Mouse (Mus musculus): Measurements from ENCODE around the gene Isl2. TPM values are rescaled to one million over a fixed set of nuclear protein-coding genes. Genes with fewer than 3 reads are reported as not detected.

The Isl2 gene
- polyA plus RNA-seq, 1 experiment, result 4.8 TPM

GRCm38 (mm10) chr9:55540888-55541287 lies 2.4 kb downstream of the Isl2 start:
- Histone ChIP-seq H3K27me3 (ENCODE audit: control insufficient read depth, insufficient read depth, insufficient read length) (no peaks in the 10 kb centered on the region), H3K36me3 (ENCODE audit: control insufficient read depth, insufficient read depth) (no peaks in the 10 kb centered on the region), H3K79me3 (ENCODE audit: low read depth) (no peaks in the 10 kb centered on the region), H3ac (ENCODE audit: control insufficient read depth, insufficient read length, low read depth) (peak overlapping the region; percentile 41), H3K4me3 (ENCODE audit: insufficient read depth, poor library complexity, severe bottlenecking) (peak overlapping the region; percentile 35), H3K79me2 (ENCODE audit: control insufficient read depth, insufficient read depth) (no peaks in the 10 kb centered on the region)
- TF ChIP-seq MYOG (IDR thresholded peaks at IDR 0.05; ENCODE audit: control insufficient read depth, extremely low read depth, insufficient read length), result no peak
- no peak for TF ChIP-seq CEBPB (IDR thresholded peaks at IDR 0.05; ENCODE audit: low read depth)
- TF ChIP-seq USF1 (IDR thresholded peaks at IDR 0.05; ENCODE audit: low read depth), result no peak
- TF ChIP-seq CTCF (IDR thresholded peaks at IDR 0.05; ENCODE audit: control insufficient read depth, insufficient read depth, insufficient read length), result no peak
- TF ChIP-seq MYOD1 (IDR thresholded peaks at IDR 0.05; ENCODE audit: control insufficient read depth, insufficient read length, low read depth), result no peak
- TF ChIP-seq MAX (IDR thresholded peaks at IDR 0.05), result no peak
- TF ChIP-seq FOSL1 (IDR thresholded peaks at IDR 0.05; ENCODE audit: insufficient read depth, low read length, poor library complexity, severe bottlenecking), result no peak

DNA sequence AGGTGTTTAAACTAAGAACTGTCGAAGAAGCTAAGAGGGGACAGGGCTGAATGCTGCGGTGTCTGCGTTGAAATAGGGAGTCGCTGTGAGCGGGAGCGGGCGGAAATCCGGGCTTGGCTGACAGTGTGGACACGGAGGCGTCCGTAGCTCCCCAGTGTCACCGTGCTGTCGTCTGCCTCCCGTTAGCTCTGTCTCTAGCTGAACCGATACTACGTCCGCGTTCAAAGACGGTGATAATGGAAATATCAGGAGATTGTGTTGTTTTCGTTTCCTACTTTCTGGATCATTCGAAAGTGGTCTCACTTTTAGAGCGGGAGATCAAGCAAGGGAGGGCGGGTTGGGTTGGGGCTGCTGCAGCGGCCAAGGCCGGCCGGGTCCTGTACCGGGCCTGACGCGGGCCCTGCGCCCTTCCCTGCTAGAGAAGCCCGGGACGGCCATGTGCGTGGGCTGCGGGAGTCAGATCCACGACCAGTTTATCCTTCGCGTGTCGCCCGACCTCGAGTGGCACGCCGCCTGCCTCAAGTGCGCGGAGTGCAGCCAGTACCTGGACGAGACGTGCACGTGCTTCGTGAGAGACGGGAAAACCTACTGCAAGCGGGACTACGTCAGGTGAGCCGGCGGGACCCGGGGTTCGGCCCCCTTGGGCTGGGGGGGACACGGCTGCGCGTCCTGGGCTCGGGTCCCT lies 3.4 kb downstream of the Isl2 start:
- Histone ChIP-seq H3K79me3 (ENCODE audit: low read depth) (no peaks in the 10 kb centered on the region), H3K36me3 (ENCODE audit: control insufficient read depth, insufficient read depth) (no peaks in the 10 kb centered on the region), H3ac (ENCODE audit: control insufficient read depth, insufficient read length, low read depth) (peak overlapping the region; percentile 62), H3K79me2 (ENCODE audit: control insufficient read depth, insufficient read depth) (no peaks in the 10 kb centered on the region), H3K27me3 (ENCODE audit: control insufficient read depth, insufficient read depth, insufficient read length) (no peaks in the 10 kb centered on the region), H3K4me3 (ENCODE audit: insufficient read depth, poor library complexity, severe bottlenecking) (peak overlapping the region; percentile 35)
- TF ChIP-seq CEBPB (IDR thresholded peaks at IDR 0.05; ENCODE audit: low read depth) (no peak), MYOG (IDR thresholded peaks at IDR 0.05; ENCODE audit: control insufficient read depth, extremely low read depth, insufficient read length) (no peak), USF1 (IDR thresholded peaks at IDR 0.05; ENCODE audit: low read depth) (no peak), MAX (IDR thresholded peaks at IDR 0.05) (no peak), MYOD1 (IDR thresholded peaks at IDR 0.05; ENCODE audit: control insufficient read depth, insufficient read length, low read depth) (no peak), CTCF (IDR thresholded peaks at IDR 0.05; ENCODE audit: control insufficient read depth, insufficient read depth, insufficient read length) (no peak), FOSL1 (IDR thresholded peaks at IDR 0.05; ENCODE audit: insufficient read depth, low read length, poor library complexity, severe bottlenecking) (no peak)

DNA sequence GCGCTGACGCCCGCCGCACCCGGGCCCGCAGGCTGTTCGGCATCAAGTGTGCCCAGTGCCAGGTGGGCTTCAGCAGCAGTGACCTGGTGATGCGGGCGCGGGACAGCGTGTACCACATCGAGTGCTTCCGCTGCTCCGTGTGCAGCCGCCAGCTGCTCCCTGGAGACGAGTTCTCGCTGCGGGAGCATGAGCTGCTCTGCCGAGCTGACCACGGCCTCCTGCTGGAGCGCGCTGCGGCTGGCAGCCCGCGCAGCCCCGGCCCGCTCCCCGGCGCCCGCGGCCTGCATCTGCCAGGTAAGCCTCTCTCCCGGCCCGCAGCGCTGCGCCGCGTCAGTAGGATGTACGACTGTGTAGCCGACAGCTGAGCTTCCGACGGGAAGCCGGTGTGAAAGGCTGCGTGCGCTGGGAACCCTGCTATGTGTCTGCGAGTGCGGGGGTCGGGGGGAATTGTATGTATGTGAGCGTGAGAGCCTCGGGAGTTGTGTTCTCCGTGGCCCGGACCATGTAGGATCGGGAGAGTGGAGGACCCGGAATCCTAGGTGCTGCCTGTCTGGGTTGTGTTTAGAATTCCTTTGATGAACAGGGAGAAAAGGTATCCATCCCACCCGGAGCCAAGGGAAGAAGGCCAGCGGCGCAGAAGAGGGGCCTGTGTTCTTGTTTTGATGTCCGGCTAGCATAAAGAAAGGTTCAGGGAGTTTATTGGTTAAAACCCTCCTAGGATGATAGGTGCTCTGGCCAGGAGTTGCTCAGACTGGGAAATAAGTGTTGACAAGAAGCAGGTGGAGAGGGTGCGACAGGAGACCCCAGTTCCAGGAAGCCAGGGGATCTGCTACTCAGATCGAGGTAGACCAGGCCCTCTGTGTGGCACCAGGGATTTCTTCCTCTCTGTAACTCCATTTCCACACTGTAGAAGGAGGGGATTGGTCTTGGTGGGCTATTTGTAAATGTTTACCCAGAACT lies 4.2 kb downstream of the Isl2 start:
- Histone ChIP-seq H3ac (ENCODE audit: control insufficient read depth, insufficient read length, low read depth) (no peak overlapping the region), H3K27me3 (ENCODE audit: control insufficient read depth, insufficient read depth, insufficient read length) (no peaks in the 10 kb centered on the region), H3K4me3 (ENCODE audit: insufficient read depth, poor library complexity, severe bottlenecking) (peak overlapping the region; percentile 35), H3K36me3 (ENCODE audit: control insufficient read depth, insufficient read depth) (no peaks in the 10 kb centered on the region), H3K79me2 (ENCODE audit: control insufficient read depth, insufficient read depth) (no peaks in the 10 kb centered on the region), H3K79me3 (ENCODE audit: low read depth) (no peaks in the 10 kb centered on the region)
- TF ChIP-seq MAX (IDR thresholded peaks at IDR 0.05) (no peak), MYOG (IDR thresholded peaks at IDR 0.05; ENCODE audit: control insufficient read depth, extremely low read depth, insufficient read length) (no peak), MYOD1 (IDR thresholded peaks at IDR 0.05; ENCODE audit: control insufficient read depth, insufficient read length, low read depth) (no peak), CTCF (IDR thresholded peaks at IDR 0.05; ENCODE audit: control insufficient read depth, insufficient read depth, insufficient read length) (no peak)

DNA sequence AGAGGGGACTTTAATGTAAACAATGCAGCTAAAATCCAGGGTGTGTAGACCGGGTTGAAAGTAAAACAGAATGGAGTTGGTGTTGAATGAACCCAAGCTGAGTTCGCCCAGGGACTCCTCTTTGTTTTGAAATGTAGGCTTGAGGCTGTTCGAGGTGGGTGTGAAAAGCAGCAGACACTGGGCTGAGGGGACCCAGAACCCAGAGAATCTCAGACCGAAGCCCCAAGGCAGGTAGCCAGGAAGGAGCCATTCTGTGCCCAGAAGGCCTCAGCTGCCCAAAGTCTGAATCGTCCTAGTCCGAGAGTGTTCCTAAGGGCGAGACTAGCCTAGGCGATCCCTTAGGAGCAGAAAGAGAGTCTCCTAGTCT lies 4.8 kb downstream of the Isl2 start:
- Histone ChIP-seq H3K36me3 (ENCODE audit: control insufficient read depth, insufficient read depth) (no peaks in the 10 kb centered on the region), H3K79me3 (ENCODE audit: low read depth) (no peaks in the 10 kb centered on the region), H3ac (ENCODE audit: control insufficient read depth, insufficient read length, low read depth) (no peak overlapping the region), H3K79me2 (ENCODE audit: control insufficient read depth, insufficient read depth) (no peaks in the 10 kb centered on the region), H3K4me3 (ENCODE audit: insufficient read depth, poor library complexity, severe bottlenecking) (no peak overlapping the region), H3K27me3 (ENCODE audit: control insufficient read depth, insufficient read depth, insufficient read length) (no peaks in the 10 kb centered on the region)
- TF ChIP-seq MAX (IDR thresholded peaks at IDR 0.05) (no peak), MYOG (IDR thresholded peaks at IDR 0.05; ENCODE audit: control insufficient read depth, extremely low read depth, insufficient read length) (no peak), MYOD1 (IDR thresholded peaks at IDR 0.05; ENCODE audit: control insufficient read depth, insufficient read length, low read depth) (no peak), FOSL1 (IDR thresholded peaks at IDR 0.05; ENCODE audit: insufficient read depth, low read length, poor library complexity, severe bottlenecking) (no peak), USF1 (IDR thresholded peaks at IDR 0.05; ENCODE audit: low read depth) (no peak), CTCF (IDR thresholded peaks at IDR 0.05; ENCODE audit: control insufficient read depth, insufficient read depth, insufficient read length) (no peak), CEBPB (IDR thresholded peaks at IDR 0.05; ENCODE audit: low read depth) (no peak)

DNA sequence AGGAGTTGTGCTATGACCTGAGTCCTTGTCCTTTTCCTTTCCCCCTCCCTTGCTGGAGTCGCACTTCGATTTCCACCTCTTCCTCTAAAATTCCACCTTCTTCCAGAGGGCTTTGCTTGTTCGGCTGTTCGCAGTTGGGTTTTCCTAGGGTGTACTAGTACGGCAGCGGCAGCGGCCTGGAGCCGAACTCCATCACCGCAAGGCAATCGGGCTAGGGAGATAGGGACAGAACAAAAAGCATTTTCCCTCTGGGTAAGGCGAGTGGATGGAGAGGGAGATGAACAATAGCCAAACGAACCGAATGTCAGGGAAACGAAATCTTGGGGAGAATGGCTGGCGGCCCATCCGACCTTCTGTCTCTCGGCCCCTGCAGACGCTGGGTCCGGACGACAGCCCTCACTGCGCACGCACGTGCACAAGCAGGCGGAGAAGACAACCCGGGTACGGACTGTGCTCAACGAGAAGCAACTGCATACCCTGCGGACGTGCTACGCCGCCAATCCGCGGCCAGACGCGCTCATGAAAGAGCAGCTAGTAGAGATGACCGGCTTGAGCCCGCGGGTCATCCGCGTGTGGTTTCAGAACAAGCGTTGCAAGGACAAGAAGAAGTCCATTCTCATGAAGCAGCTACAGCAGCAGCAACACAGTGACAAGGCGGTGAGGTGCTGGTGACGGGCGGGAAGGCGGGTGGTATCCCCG lies 5.4 kb downstream of the Isl2 start:
- Histone ChIP-seq H3K79me3 (ENCODE audit: low read depth) (no peaks in the 10 kb centered on the region), H3K36me3 (ENCODE audit: control insufficient read depth, insufficient read depth) (no peaks in the 10 kb centered on the region), H3K79me2 (ENCODE audit: control insufficient read depth, insufficient read depth) (no peaks in the 10 kb centered on the region), H3K27me3 (ENCODE audit: control insufficient read depth, insufficient read depth, insufficient read length) (no peaks in the 10 kb centered on the region), H3ac (ENCODE audit: control insufficient read depth, insufficient read length, low read depth) (no peak overlapping the region), H3K4me3 (ENCODE audit: insufficient read depth, poor library complexity, severe bottlenecking) (no peak overlapping the region)
- TF ChIP-seq MYOD1 (IDR thresholded peaks at IDR 0.05; ENCODE audit: control insufficient read depth, insufficient read length, low read depth), result no peak
- no peak for TF ChIP-seq MAX (IDR thresholded peaks at IDR 0.05)
- TF ChIP-seq CTCF (IDR thresholded peaks at IDR 0.05; ENCODE audit: control insufficient read depth, insufficient read depth, insufficient read length), result no peak
- TF ChIP-seq FOSL1 (IDR thresholded peaks at IDR 0.05; ENCODE audit: insufficient read depth, low read length, poor library complexity, severe bottlenecking), result no peak
- TF ChIP-seq MYOG (IDR thresholded peaks at IDR 0.05; ENCODE audit: control insufficient read depth, extremely low read depth, insufficient read length), result no peak
- no peak for TF ChIP-seq USF1 (IDR thresholded peaks at IDR 0.05; ENCODE audit: low read depth)
